In the genomic region with DNA sequence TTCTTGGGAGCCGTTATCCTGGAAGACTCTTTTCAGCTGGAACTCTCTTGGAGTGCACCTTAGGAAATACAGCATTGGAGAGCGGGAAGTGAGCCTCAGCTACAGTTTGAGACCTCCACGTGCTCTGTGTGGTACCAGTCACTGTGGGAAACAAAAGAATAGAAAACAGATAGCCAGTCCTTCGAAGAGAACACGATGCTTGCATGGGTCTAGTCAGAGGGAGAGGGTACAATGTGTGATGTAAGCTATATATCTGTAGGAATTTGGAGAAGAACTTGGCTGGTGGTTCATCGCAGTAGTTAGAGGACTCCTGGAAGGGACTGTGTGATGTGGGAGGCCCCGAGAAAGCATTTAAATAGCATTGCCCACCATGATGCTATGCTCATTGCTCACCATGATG, we compare ENCODE assay signal across 16 mouse cellular contexts.
"Had no signal": no experiment of that assay in that cellular context is flagged by ENCODE, and none has a peak within 500 bp of the region (broad histone marks: within the 10 kb centered on the region; RNA-seq: fewer than 3 reads in every experiment).

No protein-coding gene starts in this region.

- H3K9ac ChIP-seq: neural tube, embryonic 13.5 days; neural tube, embryonic 15.5 days; stomach, embryonic 15.5 days had no signal

- H3K9me3 ChIP-seq: neural tube, embryonic 13.5 days; neural tube, embryonic 15.5 days; stomach, embryonic 15.5 days had no signal

- DNase-seq: retina, postnatal 1 day; right cerebral cortex, adult 18-20 months; right cerebral cortex, postnatal 14 days; right cerebral cortex, postnatal 25 days; right cerebral cortex, postnatal 4 days; spleen, adult 18-20 months; thymus, adult 18-20 months; thymus, adult 2 months; thymus, postnatal 14 days; thymus, postnatal 25 days; thymus, postnatal 36 days; thymus, postnatal 4 days had no signal

- H3K4me1 ChIP-seq: neural tube, embryonic 13.5 days; neural tube, embryonic 15.5 days; stomach, embryonic 15.5 days had no signal

- H3K27me3 ChIP-seq: neural tube, embryonic 13.5 days; neural tube, embryonic 15.5 days; stomach, embryonic 15.5 days had no signal

- H3K27ac ChIP-seq: neural tube, embryonic 13.5 days; neural tube, embryonic 15.5 days; stomach, embryonic 15.5 days; stomach, postnatal 0 days had no signal

- H3K36me3 ChIP-seq: neural tube, embryonic 13.5 days; neural tube, embryonic 15.5 days; stomach, embryonic 15.5 days had no signal

- H3K4me3 ChIP-seq: neural tube, embryonic 13.5 days; neural tube, embryonic 15.5 days; stomach, embryonic 15.5 days had no signal

- H3K4me2 ChIP-seq: neural tube, embryonic 13.5 days; neural tube, embryonic 15.5 days; stomach, embryonic 15.5 days had no signal
